10 mouse cellular contexts compared by ENCODE assay signal in the genomic region with DNA sequence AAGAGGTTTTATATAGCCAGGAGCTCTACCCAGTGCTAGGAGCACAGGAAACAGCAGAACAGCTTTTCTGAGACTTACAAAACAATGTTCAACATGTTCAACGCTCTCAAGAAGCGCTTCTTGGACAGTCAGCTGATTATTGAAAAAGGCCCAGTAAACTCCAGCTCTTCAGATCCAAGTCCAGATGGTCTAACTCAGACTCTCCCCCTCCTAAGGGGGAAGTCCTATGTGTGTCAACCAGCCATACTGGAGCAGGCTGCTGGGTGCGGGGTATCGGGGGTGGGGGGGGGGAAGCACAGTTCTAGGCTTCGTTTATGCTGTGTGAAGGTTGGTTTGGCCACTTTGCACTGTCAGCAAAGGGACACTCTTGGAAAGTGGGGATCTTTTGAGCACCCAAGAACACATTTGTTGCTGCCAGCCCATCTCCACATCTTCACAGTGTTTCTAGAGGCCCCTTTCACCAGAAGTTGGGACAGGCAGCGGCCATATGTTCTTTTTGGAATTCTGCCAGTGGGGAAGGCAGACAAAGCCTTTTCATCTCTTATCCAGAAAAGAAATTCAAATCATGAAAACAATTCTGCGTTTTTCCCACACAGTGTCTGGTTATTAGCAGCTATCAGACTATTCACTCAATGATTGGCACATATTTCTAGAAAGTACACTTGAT.
A peak's percentile ranks its signal among the peaks of the same experiment; 100 is the strongest.
DNase-seq lines count a peak whose midpoint lies in the region; ATAC-seq and TF ChIP-seq lines count a peak whose summit lies in the region.
"Had no signal": no experiment of that assay in that cellular context is flagged by ENCODE, and none has a peak within 500 bp of the region (broad histone marks: within the 10 kb centered on the region; RNA-seq: fewer than 3 reads in every experiment).

No protein-coding gene starts in this region.

- no peak overlapping the region for H3K9ac ChIP-seq in intestine, embryonic 14.5 days (ENCODE audit: low read length)
- no peak overlapping the region for H3K9ac ChIP-seq in intestine, postnatal 0 days (ENCODE audit: low read depth, low read length)
- H3K9ac ChIP-seq: neural tube, embryonic 12.5 days had no signal

- no peak for ATAC-seq in intestine, embryonic 14.5 days (replicated peaks; ENCODE audit: low FRiP score, low TSS enrichment, low read depth)
- no peak for ATAC-seq in intestine, postnatal 0 days
- ATAC-seq: Patski had no signal

- no peaks in the 10 kb centered on the region for H3K27me3 ChIP-seq in intestine, embryonic 14.5 days (replicated peaks; ENCODE audit: control insufficient read depth, insufficient read depth, low read length)
- no peaks in the 10 kb centered on the region for H3K27me3 ChIP-seq in intestine, postnatal 0 days (replicated peaks; ENCODE audit: control insufficient read depth, insufficient read depth, low read length)
- H3K27me3 ChIP-seq: neural tube, embryonic 12.5 days; Patski had no signal

- no peaks in the 10 kb centered on the region for H3K9me3 ChIP-seq in intestine, embryonic 14.5 days (ENCODE audit: control insufficient read depth, low read length)
- no peaks in the 10 kb centered on the region for H3K9me3 ChIP-seq in intestine, postnatal 0 days (ENCODE audit: control insufficient read depth)
- H3K9me3 ChIP-seq: neural tube, embryonic 12.5 days had no signal

- H3K27ac ChIP-seq in intestine, embryonic 14.5 days (ENCODE audit: low read depth): peak overlapping the region; percentile 74
- H3K27ac ChIP-seq in intestine, postnatal 0 days (ENCODE audit: low read depth, low read length): no peak overlapping the region
- H3K27ac ChIP-seq: neural tube, embryonic 12.5 days had no signal

- no peak overlapping the region for H3K4me3 ChIP-seq in intestine, embryonic 14.5 days (ENCODE audit: low read depth, low read length)
- no peak overlapping the region for H3K4me3 ChIP-seq in intestine, postnatal 0 days (ENCODE audit: low read depth, low read length)
- H3K4me3 ChIP-seq: neural tube, embryonic 12.5 days had no signal

- WGBS in intestine, embryonic 14.5 days: 51% methylated on average over 7 of the region's 7 CpGs
- WGBS in intestine, postnatal 0 days: 75% methylated on average over 7 of the region's 7 CpGs

- peaks cover 8% of the 10 kb centered on the region for H3K4me1 ChIP-seq in intestine, embryonic 14.5 days (replicated peaks; ENCODE audit: control insufficient read depth, insufficient read depth, low read length)
- H3K4me1 ChIP-seq in intestine, postnatal 0 days (replicated peaks; ENCODE audit: control insufficient read depth, insufficient read depth, low read length): no peaks in the 10 kb centered on the region

- no peak for TF ChIP-seq CTCF in intestine, postnatal 0 days (IDR thresholded peaks at IDR 0.05; ENCODE audit: low read depth)

- DNase-seq in intestine, embryonic 14.5 days (ENCODE audit: low spot score): no peak
- peak; percentile 18 for DNase-seq in right cerebral cortex, postnatal 14 days
- DNase-seq in right cerebral cortex, postnatal 36 days (ENCODE audit: low spot score in 2 of 2): no peak
- peak; percentile 37 to 45 for DNase-seq in layer of hippocampus, adult 18-20 months (ENCODE audit: low spot score in 2 of 2)
- no peak for DNase-seq in embryo, embryonic 11 days
- DNase-seq in urinary bladder, postnatal 36 days (ENCODE audit: low spot score in 2 of 2): no peak
- DNase-seq: liver had no signal

- H3K36me3 ChIP-seq in intestine, embryonic 14.5 days (ENCODE audit: control insufficient read depth, insufficient read depth, low read length): no peaks in the 10 kb centered on the region
- H3K36me3 ChIP-seq in intestine, postnatal 0 days (ENCODE audit: control insufficient read depth, insufficient read depth): no peaks in the 10 kb centered on the region
- H3K36me3 ChIP-seq: neural tube, embryonic 12.5 days had no signal

- no peak overlapping the region for H3K4me2 ChIP-seq in intestine, embryonic 14.5 days (ENCODE audit: low read length)
- H3K4me2 ChIP-seq in intestine, postnatal 0 days (replicated peaks; ENCODE audit: low read depth): no peak overlapping the region
- H3K4me2 ChIP-seq: neural tube, embryonic 12.5 days had no signal

Comparison
In these comparisons a context has a peak if more than half of its experiments do, and no peak if none do; other contexts are left out.
1. DNase-seq: peak in right cerebral cortex, postnatal 14 days (single experiment) and layer of hippocampus, adult 18-20 months (2 of 2); none in intestine, embryonic 14.5 days (single experiment), right cerebral cortex, postnatal 36 days (0 of 2), embryo, embryonic 11 days (single experiment) and urinary bladder, postnatal 36 days (0 of 2).